Mouse (Mus musculus) forebrain, embryonic 13.5 days (tissue): ENCODE measurements at regions not wholly inside any gene's neighbourhood (a gene's known extent, or its start where the extent isn't known, plus 50 kb on each side); places are given as distances from the start of the nearest gene placed in this dataset.
A peak's percentile ranks its signal among the peaks of the same experiment; 100 is the strongest.

Experiments
- ATAC-seq: fragments of 200-750 bp; cut with Nextera tagmentation; 2 replicates; pipeline ENCODE4 v1.8.0; 2017
- H3K27ac ChIP-seq: fragments of 300-500 bp; sonication (generic); 2 replicates; pipeline ENCODE4 v1.5.1; 2015; ENCODE audit warnings: inconsistent platforms, mild to moderate bottlenecking, moderate library complexity
- H3K27me3 ChIP-seq: fragments of 300-500 bp; sonication (generic); 2 replicates; pipeline ENCODE4 v1.6.1; 2015; ENCODE audit warnings: mild to moderate bottlenecking, inconsistent platforms
- H3K36me3 ChIP-seq: fragments of 300-500 bp; sonication (generic); 2 replicates; pipeline ENCODE4 v1.6.1; 2015; ENCODE audit warnings: mild to moderate bottlenecking, inconsistent platforms; ENCODE audit not compliant: poor library complexity, severe bottlenecking
- H3K4me1 ChIP-seq: fragments of 300-500 bp; sonication (generic); 2 replicates; pipeline ENCODE4 v1.6.1; 2015; ENCODE audit warnings: inconsistent platforms
- H3K4me2 ChIP-seq: fragments of 300-500 bp; sonication (generic); 2 replicates; pipeline ENCODE4 v1.6.1; 2015; ENCODE audit warnings: inconsistent platforms, mild to moderate bottlenecking, moderate library complexity
- H3K4me3 ChIP-seq: fragments of 300-500 bp; sonication (generic); 2 replicates; pipeline ENCODE4 v1.5.1; 2015; ENCODE audit warnings: mild to moderate bottlenecking, inconsistent platforms
- H3K9ac ChIP-seq: fragments of 300-500 bp; sonication (generic); 2 replicates; pipeline ENCODE4 v1.6.1; 2015; ENCODE audit warnings: mild to moderate bottlenecking, inconsistent platforms
- H3K9me3 ChIP-seq: fragments of 300-500 bp; sonication (generic); replicated peaks from 2 replicates; pipeline ENCODE4 v1.6.1; 2016; ENCODE audit warnings: inconsistent platforms
- WGBS: fragments of 180-500 bp; shearing (Covaris S2); methylation state at CpG from one replicate; pipeline ENCODE4 v1.1.7; 2015; 5-methylcytosine and 5-hydroxymethylcytosine counted together

- no peak for ATAC-seq
- no peaks in the 10 kb centered on the region for H3K36me3 ChIP-seq
- H3K4me2 ChIP-seq, result no peak overlapping the region
- no peaks in the 10 kb centered on the region for H3K27me3 ChIP-seq
- H3K27ac ChIP-seq, result no peak overlapping the region
- no peak overlapping the region for H3K9ac ChIP-seq
- 98% methylated on average over 2 of the region's 2 CpGs for WGBS
- H3K4me3 ChIP-seq, result no peak overlapping the region
- H3K9me3 ChIP-seq, result no peaks in the 10 kb centered on the region
- H3K4me1 ChIP-seq, result no peaks in the 10 kb centered on the region
These were observed 56.9 kb upstream of the Pik3r1 start for GRCm38 (mm10) chr13:101824962-101825361.

- Histone ChIP-seq H3K9ac (no peak overlapping the region), H3K27me3 (no peaks in the 10 kb centered on the region), H3K4me2 (no peak overlapping the region), H3K36me3 (no peaks in the 10 kb centered on the region), H3K27ac (no peak overlapping the region), H3K4me1 (no peaks in the 10 kb centered on the region), H3K4me3 (no peak overlapping the region), H3K9me3 (no peaks in the 10 kb centered on the region)
- WGBS, result 81% methylated on average over 7 of the region's 7 CpGs
- no peak for ATAC-seq
These were observed 64.0 kb upstream of the Pik3r1 start for GRCm38 (mm10) chr13:101831872-101832629.

GRCm38 (mm10) chr13:101834546-101834945 is 66.5 kb upstream of the Pik3r1 start:
- Histone ChIP-seq H3K27ac (no peak overlapping the region), H3K36me3 (no peaks in the 10 kb centered on the region), H3K4me1 (no peaks in the 10 kb centered on the region), H3K4me2 (no peak overlapping the region), H3K9me3 (no peaks in the 10 kb centered on the region), H3K27me3 (no peaks in the 10 kb centered on the region), H3K4me3 (no peak overlapping the region), H3K9ac (no peak overlapping the region)
- ATAC-seq, result no peak
- WGBS, result 77% methylated on average over 4 of the region's 4 CpGs

GRCm38 (mm10) chr13:101836992-101837391 is 69.0 kb upstream of the Pik3r1 start:
- Histone ChIP-seq H3K27ac (no peak overlapping the region), H3K9ac (no peak overlapping the region), H3K27me3 (no peaks in the 10 kb centered on the region), H3K4me3 (no peak overlapping the region), H3K36me3 (no peaks in the 10 kb centered on the region), H3K4me2 (no peak overlapping the region), H3K4me1 (no peaks in the 10 kb centered on the region), H3K9me3 (no peaks in the 10 kb centered on the region)
- no peak for ATAC-seq
- WGBS, result 66% methylated on average over 1 of the region's 1 CpGs

- ATAC-seq, result no peak
- 71% methylated on average over 7 of the region's 7 CpGs for WGBS
- Histone ChIP-seq H3K4me3 (no peak overlapping the region), H3K9me3 (no peaks in the 10 kb centered on the region), H3K27me3 (no peaks in the 10 kb centered on the region), H3K36me3 (no peaks in the 10 kb centered on the region), H3K9ac (no peak overlapping the region), H3K27ac (no peak overlapping the region), H3K4me1 (no peaks in the 10 kb centered on the region), H3K4me2 (no peak overlapping the region)
These were observed 76.7 kb upstream of the Pik3r1 start for GRCm38 (mm10) chr13:101844461-101845440.

- WGBS, result 79% methylated on average over 3 of the region's 3 CpGs
- no peaks in the 10 kb centered on the region for H3K36me3 ChIP-seq
- no peak overlapping the region for H3K4me3 ChIP-seq
- ATAC-seq, result no peak
- no peaks in the 10 kb centered on the region for H3K4me1 ChIP-seq
- H3K27ac ChIP-seq, result no peak overlapping the region
- no peaks in the 10 kb centered on the region for H3K27me3 ChIP-seq
- H3K9ac ChIP-seq, result no peak overlapping the region
- H3K9me3 ChIP-seq, result no peaks in the 10 kb centered on the region
- H3K4me2 ChIP-seq, result no peak overlapping the region
These were observed 78.0 kb upstream of the Pik3r1 start for GRCm38 (mm10) chr13:101846016-101846415.

- Histone ChIP-seq H3K27ac (no peak overlapping the region), H3K9me3 (no peaks in the 10 kb centered on the region), H3K4me2 (no peak overlapping the region), H3K27me3 (no peaks in the 10 kb centered on the region), H3K4me1 (no peaks in the 10 kb centered on the region), H3K9ac (no peak overlapping the region), H3K36me3 (no peaks in the 10 kb centered on the region), H3K4me3 (no peak overlapping the region)
- ATAC-seq, result no peak
- WGBS, result 84% methylated on average over 12 of the region's 12 CpGs
These were observed 80.0 kb upstream of the Pik3r1 start for GRCm38 (mm10) chr13:101847879-101848600.

- no peaks in the 10 kb centered on the region for H3K36me3 ChIP-seq
- H3K9ac ChIP-seq, result no peak overlapping the region
- H3K27me3 ChIP-seq, result no peaks in the 10 kb centered on the region
- H3K4me3 ChIP-seq, result no peak overlapping the region
- no peaks in the 10 kb centered on the region for H3K4me1 ChIP-seq
- no peak overlapping the region for H3K4me2 ChIP-seq
- ATAC-seq, result no peak
- H3K27ac ChIP-seq, result no peak overlapping the region
- no peaks in the 10 kb centered on the region for H3K9me3 ChIP-seq
- WGBS, result 73% methylated on average over 2 of the region's 2 CpGs
These were observed 80.7 kb upstream of the Pik3r1 start for GRCm38 (mm10) chr13:101848601-101849147.

- no peak overlapping the region for H3K9ac ChIP-seq
- no peak overlapping the region for H3K4me2 ChIP-seq
- H3K4me1 ChIP-seq, result no peaks in the 10 kb centered on the region
- H3K9me3 ChIP-seq, result no peaks in the 10 kb centered on the region
- no peak overlapping the region for H3K27ac ChIP-seq
- no peaks in the 10 kb centered on the region for H3K36me3 ChIP-seq
- H3K4me3 ChIP-seq, result no peak overlapping the region
- H3K27me3 ChIP-seq, result no peaks in the 10 kb centered on the region
- WGBS, result 94% methylated on average over 6 of the region's 6 CpGs
- ATAC-seq, result no peak
These were observed 81.4 kb upstream of the Pik3r1 start for GRCm38 (mm10) chr13:101849416-101849815.

GRCm38 (mm10) chr13:101851329-101851728 is 83.3 kb upstream of the Pik3r1 start:
- Histone ChIP-seq H3K36me3 (no peaks in the 10 kb centered on the region), H3K9ac (no peak overlapping the region), H3K4me2 (no peak overlapping the region), H3K4me1 (no peaks in the 10 kb centered on the region), H3K4me3 (no peak overlapping the region), H3K27me3 (no peaks in the 10 kb centered on the region), H3K9me3 (no peaks in the 10 kb centered on the region), H3K27ac (no peak overlapping the region)
- 69% methylated on average over 6 of the region's 6 CpGs for WGBS
- ATAC-seq, result no peak

- no peak overlapping the region for H3K4me2 ChIP-seq
- WGBS, result 94% methylated on average over 5 of the region's 5 CpGs
- ATAC-seq, result no peak
- H3K9ac ChIP-seq, result no peak overlapping the region
- no peaks in the 10 kb centered on the region for H3K4me1 ChIP-seq
- no peaks in the 10 kb centered on the region for H3K9me3 ChIP-seq
- no peak overlapping the region for H3K27ac ChIP-seq
- H3K27me3 ChIP-seq, result no peaks in the 10 kb centered on the region
- no peak overlapping the region for H3K4me3 ChIP-seq
- H3K36me3 ChIP-seq, result no peaks in the 10 kb centered on the region
These were observed 84.9 kb upstream of the Pik3r1 start for GRCm38 (mm10) chr13:101852960-101853359.

GRCm38 (mm10) chr13:101855141-101855540 is 87.1 kb upstream of the Pik3r1 start:
- Histone ChIP-seq H3K27ac (no peak overlapping the region), H3K4me2 (no peak overlapping the region), H3K9ac (no peak overlapping the region), H3K9me3 (no peaks in the 10 kb centered on the region), H3K36me3 (no peaks in the 10 kb centered on the region), H3K27me3 (no peaks in the 10 kb centered on the region), H3K4me1 (no peaks in the 10 kb centered on the region), H3K4me3 (no peak overlapping the region)
- ATAC-seq, result peak; percentile 86
- 85% methylated on average over 9 of the region's 9 CpGs for WGBS
